Mouse (Mus musculus) CD4-positive, CD25-positive, alpha-beta regulatory T cell, adult 4 months (primary cell): Measurements from ENCODE around the gene Ntsr2. TPM values are rescaled to one million over a fixed set of nuclear protein-coding genes. Genes with fewer than 3 reads are reported as not detected.

ENCODE experiments used
- ATAC-seq: one replicate; pipeline ENCODE4 v1.8.0; 2017
- polyA plus RNA-seq, 2 experiments: library from polyadenylated mRNA; unstranded; fragments of 100-300 nt; shearing (Covaris generic); gene quantifications; one replicate each; pipeline ENCODE4 v1.2.1; 2017

Ntsr2 gene
- not detected for polyA plus RNA-seq

- no peak for ATAC-seq
These were observed at the start of gene Ntsr2 for GRCm38 (mm10) chr12:16653332-16654093. Gene Ntsr2, plus strand, starts transcription at chr12:16653382.

- no peak for ATAC-seq
These were observed 47.6 kb upstream of the Ntsr2 start for GRCm38 (mm10) chr12:16605624-16606023.

GRCm38 (mm10) chr12:16610936-16611335 lies 42.2 kb upstream of the Ntsr2 start, which contains the start of gene Lpin1:
Gene Lpin1, minus strand, starts transcription at chr12:16610966.
- ATAC-seq: no peak

GRCm38 (mm10) chr12:16614556-16614955 lies 38.6 kb upstream of the Ntsr2 start:
- no peak for ATAC-seq

GRCm38 (mm10) chr12:16615738-16616137 lies 37.4 kb upstream of the Ntsr2 start:
- no peak for ATAC-seq

GRCm38 (mm10) chr12:16618512-16619274 lies 34.5 kb upstream of the Ntsr2 start:
- no peak for ATAC-seq

- ATAC-seq: no peak
These were observed 33.7 kb upstream of the Ntsr2 start for GRCm38 (mm10) chr12:16619453-16619852.

- no peak for ATAC-seq
These were observed 33.0 kb upstream of the Ntsr2 start for GRCm38 (mm10) chr12:16620230-16620629.

GRCm38 (mm10) chr12:16630152-16630865 lies 22.9 kb upstream of the Ntsr2 start:
- ATAC-seq: no peak

- no peak for ATAC-seq
These were observed 22.4 kb upstream of the Ntsr2 start for GRCm38 (mm10) chr12:16630866-16631185.

- no peak for ATAC-seq
These were observed 21.8 kb upstream of the Ntsr2 start for GRCm38 (mm10) chr12:16631423-16631822.

- no peak for ATAC-seq
These were observed 19.9 kb upstream of the Ntsr2 start for GRCm38 (mm10) chr12:16633235-16633634.

GRCm38 (mm10) chr12:16634075-16634813 lies 18.9 kb upstream of the Ntsr2 start:
- peak; percentile 65 for ATAC-seq

- ATAC-seq: no peak
These were observed 17.4 kb upstream of the Ntsr2 start for GRCm38 (mm10) chr12:16635816-16636215.

GRCm38 (mm10) chr12:16639078-16639771 lies 14.0 kb upstream of the Ntsr2 start:
- no peak for ATAC-seq

GRCm38 (mm10) chr12:16640075-16640474 lies 13.1 kb upstream of the Ntsr2 start:
- no peak for ATAC-seq

GRCm38 (mm10) chr12:16642000-16642399 lies 11.2 kb upstream of the Ntsr2 start:
- no peak for ATAC-seq

GRCm38 (mm10) chr12:16643508-16644345 lies 9.5 kb upstream of the Ntsr2 start:
- ATAC-seq: no peak

GRCm38 (mm10) chr12:16644698-16645097 lies 8.5 kb upstream of the Ntsr2 start:
- no peak for ATAC-seq

- no peak for ATAC-seq
These were observed 6.3 kb upstream of the Ntsr2 start for GRCm38 (mm10) chr12:16646780-16647409.

- no peak for ATAC-seq
These were observed 4.9 kb upstream of the Ntsr2 start for GRCm38 (mm10) chr12:16648273-16648672.
